Mouse (Mus musculus): ENCODE data around the gene Ick.

Gene Ick

DNA sequence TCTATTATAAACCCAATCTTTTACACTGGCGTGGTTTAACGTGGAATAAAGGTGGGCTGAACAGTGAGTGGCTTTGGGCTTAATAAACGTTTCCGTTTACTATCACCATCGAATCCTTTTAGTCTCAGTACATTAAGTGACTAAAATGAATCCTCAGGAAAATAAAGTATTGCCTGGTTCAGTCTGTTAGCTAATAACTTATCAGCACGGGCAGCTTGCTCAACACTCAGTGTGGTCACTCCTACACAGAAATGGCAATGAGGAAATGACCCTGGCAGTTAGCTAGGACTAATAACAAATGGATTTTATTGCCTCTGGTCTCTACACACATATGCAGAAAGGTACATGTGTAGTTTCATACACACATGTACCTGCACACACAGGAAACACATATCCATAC, 4.0 kb upstream of the Ick start:
- DNase-seq (ENCODE audit: low spot score): peak; percentile 17

DNA sequence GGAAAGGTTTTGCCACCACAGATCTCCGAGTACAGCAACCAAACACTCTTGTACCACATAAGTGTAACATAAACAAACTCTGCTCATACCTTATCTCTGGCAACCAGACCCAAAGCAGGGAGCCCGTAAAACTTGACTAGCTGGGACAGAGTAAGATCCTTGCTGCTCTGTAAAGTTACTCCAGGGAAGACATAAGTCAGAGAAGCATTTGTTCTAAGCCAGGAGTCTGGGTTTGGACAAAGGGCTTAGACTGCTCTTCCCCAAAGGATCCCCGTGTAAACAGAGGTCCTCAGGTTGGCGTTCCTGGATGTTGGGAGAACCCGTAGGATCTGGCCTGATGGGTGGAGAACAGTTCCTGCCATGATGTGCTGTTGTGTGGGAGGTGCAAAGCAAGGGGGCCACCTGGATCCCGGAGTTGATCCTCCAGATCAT, 3.5 kb upstream of the Ick start:
- no peak for DNase-seq (ENCODE audit: low spot score)

DNA sequence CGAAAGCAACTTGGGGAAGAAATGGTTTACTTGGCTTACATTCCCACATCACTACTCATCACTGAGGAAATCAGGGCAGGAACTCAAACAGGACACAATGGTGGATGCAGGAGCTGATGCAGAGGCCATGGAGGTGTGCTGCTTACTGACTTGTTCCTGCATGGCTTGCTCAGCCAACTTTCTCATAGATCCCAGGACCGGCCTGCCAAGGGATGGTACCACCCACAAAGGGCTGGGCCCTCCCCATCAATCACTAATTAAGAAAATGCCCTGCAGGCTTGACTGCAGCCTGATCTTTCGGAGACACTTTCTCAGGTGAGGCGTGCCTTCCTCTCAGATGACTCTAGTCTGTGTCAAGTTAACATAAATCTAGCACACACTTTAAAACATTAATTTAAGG, 2.2 kb upstream of the Ick start:
- DNase-seq (ENCODE audit: low spot score): no peak

DNA sequence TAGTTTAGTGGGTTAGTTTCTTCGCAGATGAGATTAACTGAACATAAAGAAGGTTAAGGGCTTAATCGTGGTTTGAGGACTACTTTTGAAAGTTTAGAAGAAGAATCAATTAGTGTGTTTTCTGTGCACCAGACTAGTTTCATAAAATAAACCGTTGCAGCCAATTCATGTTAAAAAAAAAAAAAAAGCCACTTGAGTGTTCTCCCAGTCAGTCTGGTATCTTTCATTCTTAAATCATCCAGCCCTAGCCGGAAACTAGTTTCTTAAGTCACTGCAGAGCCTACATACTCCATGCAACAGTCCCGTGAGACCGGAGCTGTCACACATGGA, 1.4 kb upstream of the Ick start:
- DNase-seq (ENCODE audit: low spot score): no peak

DNA sequence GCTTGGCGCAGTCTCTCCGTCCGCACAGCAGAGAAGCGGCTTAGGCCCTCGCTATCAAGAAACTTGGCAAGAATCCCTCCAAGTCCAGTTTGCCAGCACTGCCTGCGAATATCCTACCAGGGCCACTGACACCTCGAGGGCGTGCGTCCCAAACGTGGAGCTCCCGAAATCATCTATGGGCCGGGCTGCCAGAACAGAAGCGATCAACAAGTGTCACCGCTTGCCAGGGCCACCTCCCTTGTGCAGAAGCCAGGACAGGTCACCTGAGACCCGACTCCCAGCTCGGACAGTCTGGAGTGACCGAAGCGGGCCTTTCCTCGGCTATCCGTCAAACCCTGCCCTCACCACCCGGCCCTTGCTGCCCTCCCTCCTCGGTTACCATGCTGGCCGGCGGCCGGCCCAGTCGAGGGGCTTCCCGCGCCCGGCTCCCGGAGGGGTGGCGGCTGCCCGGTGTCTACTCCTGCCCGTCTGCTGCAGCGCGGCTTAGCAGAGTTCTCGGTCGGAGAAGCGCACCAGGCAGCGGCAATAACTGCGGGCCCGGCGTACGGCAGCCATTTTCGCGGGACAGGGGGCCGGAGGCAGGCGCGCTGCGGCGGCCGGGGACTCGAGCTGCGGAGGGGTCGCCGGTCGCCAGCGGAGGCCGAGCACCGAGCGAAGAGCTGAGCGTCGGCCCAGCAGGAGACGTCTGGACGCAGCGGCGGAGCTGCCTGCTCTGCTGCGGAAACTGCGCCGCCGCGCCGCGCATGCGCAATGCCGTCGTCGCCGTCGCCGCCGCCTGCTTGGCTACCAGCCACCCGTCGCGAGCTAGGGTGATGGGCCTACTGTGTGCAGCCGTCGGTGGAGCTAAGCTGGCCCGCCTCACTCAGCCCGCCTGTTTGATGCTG, 838 bp upstream of the Ick start:
- peak; percentile 73 for DNase-seq (ENCODE audit: low spot score)

DNA sequence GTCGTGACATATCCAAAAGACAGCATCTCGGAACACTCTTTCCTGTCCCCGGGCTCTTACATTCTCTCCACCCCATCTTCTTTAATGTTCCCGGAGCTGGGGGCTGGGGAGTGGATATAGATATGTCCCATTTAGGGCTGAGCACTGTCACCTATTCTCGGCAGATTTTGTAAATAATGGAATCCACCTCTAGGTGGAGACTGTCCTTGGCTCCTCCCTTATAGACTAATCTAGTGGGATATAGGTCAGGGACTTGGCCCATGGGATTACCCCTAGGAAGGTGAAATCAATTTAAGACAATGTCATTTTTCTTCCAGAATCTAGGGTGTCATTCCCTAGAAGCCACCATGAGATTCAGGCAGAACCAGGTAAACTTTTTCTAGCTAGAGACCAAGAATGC, 664 bp downstream of the Ick start:
- no peak for DNase-seq (ENCODE audit: low spot score)

DNA sequence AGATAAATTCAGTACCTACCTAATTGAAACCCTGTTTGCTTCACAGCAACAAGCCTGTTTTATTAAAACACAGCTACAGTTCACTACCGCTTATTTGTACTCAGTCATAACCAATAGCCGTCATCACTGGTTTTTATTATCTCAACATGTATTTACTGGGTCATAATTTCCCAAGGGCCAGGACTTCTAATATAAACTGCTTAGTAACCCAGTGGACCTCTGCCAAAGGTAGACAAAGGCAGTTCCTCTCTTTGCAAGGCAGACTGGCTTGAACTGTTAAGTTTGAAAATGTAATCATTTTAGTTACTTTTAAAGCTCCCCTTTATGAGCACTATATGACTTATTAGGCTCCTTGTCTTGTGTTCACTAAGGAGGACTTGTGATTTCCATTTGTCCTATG, 2.5 kb downstream of the Ick start:
- DNase-seq (ENCODE audit: low spot score): no peak

DNA sequence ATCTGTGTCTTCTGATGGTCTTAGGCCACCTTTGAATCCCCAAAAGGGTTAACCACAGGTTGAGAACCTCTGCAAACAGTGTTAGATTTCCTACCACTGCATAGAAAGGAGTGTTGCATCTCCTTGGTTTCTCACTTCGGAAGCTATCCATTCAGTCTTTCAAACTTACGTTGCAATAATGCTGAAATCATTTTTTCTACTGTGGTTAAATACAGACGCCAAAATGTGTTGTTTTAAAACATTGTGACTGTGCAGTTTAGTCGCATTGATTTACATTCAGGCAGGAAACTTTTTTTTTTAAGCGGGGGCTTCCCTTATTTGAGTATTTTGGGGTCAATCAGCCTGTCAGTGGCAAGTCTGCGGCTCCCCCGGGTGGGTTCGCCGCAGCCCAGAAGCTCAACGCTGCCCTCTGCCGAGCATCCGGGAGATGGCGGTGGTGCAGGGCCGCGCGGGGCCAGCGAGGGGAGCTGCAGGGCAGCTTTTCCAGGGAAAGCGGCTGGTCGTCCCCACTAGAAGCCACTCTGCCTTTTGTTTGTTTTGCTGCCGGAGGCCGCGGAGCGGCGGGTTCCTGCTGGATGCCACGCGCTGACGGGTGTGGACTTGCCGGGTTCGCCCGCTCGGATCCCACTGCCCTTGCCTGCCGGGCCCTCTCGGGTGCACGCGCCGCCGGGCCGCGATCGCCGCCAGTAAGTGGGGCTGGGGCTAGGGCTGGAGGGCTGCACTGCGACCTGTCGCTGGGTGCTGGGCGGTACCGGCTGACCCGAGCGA, 4.0 kb downstream of the Ick start:
- DNase-seq (ENCODE audit: low spot score): peak; percentile 85

DNA sequence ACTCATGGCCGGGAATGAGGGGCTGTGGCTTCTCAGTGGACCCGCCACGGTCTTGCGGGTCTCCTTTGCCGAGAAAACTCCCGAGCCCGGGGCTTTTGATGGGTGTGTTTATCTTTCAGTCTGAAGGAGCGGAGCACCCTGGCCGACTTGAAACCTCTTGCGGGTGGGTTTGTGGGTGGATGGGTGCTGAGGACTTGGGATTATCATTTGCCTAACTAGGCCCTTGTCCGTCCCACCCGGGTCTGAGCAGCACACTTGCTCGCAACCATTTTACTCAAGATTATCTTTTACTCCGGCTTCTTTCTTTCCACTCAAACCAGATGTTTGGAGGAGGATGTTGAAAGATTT, 4.5 kb downstream of the Ick start:
- DNase-seq (ENCODE audit: low spot score): no peak

DNA sequence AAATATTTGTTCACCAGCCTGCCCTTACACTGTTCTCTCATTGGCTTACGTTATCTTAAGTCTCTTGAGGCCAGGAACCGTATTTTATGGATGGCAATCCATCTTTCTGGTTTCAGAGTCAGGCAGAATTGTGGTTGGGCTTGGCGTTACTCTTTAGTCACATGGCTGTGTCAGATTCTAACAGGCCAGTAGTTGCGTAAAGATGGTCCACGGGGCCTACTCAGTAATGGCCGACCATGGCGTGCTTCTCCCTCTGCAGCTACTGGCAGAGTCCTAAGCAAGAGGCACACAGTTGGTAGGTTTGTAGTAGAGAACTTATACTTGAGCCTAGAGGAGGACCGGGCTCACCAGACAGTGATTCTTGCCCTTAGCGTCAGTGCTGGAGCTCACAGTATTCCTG, 6.8 kb downstream of the Ick start:
- no peak for DNase-seq (ENCODE audit: low spot score)

DNA sequence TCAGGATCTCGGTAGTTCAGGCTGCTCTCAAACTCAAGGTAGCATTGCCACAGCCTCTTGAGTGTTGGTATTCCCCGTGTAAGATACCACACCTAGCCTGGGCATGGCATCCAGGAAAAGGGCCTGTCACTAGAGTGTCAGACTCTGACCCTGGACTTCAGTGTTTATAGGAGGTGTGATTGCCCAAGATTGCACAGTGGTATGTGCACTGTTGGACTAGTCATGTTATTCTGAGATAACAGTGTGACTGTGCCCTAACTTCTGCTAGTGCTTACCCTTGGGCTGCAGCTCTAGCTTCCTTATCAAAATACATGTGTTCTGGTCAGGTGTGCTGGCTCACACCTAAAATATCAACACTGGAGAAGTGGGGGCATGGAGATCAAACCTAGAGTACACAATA, 8.7 kb downstream of the Ick start:
- DNase-seq (ENCODE audit: low spot score): no peak

DNA sequence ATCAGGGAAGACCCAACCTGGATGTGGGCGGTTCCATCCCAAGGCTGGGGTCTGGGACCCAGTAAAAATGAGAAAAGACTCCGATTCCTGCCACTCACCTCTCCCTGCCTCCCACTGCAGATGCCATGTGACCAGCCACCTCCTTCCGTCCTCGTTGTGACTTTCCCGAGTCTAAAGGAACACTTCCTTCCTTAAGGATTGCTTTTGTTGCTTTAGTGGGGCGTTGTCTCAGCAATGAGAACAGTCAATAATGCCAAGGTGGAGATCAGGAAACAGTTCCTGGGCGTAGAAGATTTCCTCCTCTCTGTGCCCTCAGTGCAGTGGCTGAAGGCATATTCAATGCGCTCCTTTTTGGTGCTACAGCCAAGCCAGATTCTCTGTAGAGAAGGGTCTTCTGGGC, 12.4 kb downstream of the Ick start:
- DNase-seq (ENCODE audit: low spot score): no peak

DNA sequence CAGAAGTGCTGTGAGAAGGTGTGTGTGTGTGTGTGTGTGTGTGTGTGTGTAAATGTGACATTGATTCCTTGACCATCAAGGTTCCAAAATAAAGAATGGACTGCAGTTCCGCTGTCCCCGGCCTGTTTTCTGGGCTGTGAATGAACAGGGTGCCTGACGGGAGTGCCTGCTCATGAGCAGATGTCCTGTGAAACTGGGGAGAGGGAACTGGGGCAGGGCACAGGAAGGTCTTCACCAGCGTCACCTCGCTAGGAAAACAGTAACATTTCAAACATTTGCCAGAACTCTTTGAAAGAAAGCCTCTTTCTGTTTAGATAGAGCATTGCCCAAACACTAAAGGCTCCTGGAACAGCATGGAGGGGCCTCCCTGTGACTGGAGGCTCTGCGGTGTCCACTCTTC, 13.0 kb downstream of the Ick start:
- DNase-seq (ENCODE audit: low spot score): no peak

DNA sequence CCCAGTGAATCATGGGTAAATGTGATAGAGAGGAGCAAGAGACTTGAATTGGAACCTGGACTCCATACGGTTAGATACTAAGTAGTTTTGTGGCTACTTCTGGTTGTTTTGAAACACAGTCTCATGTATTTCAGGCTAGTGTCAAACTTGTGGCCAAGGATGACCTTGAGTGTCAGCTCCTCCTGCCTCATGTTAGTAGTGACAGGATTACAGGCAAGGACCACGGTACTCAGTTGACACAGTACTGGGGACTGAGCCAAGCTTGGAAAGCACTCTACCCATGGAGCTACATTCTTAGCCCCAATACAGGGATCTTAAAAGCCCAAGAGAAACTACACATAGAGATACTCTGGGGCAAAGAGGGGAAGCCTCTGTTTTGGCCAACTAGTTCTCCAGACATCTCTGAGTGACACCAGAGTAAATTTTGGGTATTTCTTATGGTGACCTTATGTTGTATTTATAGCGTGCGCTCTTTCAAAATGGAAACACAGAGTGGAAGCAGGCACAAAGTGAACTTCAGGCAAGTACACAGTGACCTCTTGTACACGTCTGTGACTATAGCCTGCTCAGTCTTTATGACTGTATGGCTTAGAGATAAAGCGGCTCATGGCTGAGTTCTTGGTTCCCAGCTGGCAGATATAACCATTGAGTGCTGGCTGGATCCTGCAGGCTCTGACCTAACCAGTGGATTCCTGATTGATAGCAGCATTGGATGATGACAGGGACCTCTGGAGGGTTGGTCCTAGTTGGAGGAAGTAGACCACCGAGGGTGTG, 14.1 kb downstream of the Ick start:
- no peak for DNase-seq (ENCODE audit: low spot score)

DNA sequence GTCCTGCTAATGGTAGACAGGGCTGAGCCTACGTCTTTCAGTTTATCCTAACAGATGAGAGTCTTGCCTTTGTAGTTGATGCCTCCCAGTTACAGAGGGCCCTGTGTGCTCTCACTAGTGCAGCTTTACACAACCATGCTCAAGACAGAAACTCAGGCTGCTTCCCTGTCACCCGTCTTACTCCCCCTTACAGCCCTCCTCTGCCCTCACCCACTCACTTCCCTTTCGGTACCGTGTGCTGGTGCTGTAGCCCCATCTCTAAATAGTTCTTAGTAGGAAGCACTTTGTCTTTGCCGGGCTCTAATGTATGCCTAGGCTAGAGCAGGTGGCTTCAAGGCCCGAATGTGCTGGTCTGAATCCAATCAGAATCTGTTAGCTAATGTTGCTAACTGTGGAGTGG, 15.3 kb downstream of the Ick start:
- DNase-seq (ENCODE audit: low spot score): no peak

DNA sequence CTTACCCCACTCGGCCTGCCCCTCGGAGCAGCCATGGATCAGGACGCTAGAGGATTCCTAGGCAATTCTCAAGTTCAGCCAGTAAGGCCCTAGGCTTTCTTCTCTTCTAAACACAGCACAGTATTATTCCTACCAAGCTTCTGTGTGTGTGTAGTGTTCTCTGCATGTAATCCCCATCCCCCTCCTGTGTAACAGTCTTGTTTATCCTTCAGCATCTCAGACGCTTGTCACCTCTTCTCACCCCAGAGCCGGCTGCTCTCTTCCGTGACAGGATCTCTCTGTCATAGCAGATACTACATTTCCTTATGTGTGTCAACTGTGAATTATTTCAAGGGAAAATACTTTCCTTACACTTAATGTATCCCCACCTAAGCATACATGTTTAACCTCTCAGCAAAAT, 17.0 kb downstream of the Ick start:
- no peak for DNase-seq (ENCODE audit: low spot score)

DNA sequence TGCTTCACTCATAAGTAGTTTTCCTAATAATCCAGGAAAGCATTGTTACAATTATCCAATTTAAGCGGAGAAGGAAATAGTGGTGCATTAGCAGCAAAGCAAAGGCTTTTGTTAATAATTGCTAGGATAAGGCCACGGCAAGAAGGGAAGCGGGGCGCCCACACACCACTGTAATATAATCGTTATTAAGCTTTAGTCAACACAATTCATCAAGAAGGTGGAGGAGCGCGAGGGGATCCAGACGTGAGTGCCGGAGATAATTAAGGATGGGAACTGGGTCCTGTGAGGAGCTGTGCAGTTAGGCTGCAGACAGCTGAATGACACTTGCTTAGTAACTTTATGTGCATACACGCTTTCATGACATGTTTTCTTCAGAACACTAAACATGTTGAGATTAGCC, 17.7 kb downstream of the Ick start:
- no peak for DNase-seq (ENCODE audit: low spot score)

DNA sequence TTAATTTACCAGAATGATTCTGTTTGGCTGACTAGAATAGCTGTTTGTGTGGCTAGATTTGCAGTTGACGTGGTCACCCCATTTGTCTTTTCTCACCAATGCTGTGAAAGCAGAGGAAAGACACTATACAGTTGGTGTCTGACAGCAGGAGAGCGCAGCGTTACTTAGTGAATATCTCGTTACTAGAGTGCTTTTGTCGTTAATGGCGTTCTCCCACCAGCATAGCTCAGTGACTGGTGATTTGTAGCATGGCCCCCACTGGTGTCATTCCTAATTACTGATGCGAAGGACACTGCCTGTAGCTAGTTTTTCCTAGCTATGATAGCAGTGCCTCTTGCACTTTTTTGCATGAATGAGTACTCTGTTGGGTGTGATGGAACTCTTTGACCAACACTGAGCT, 26.7 kb downstream of the Ick start:
- DNase-seq (ENCODE audit: low spot score): no peak

DNA sequence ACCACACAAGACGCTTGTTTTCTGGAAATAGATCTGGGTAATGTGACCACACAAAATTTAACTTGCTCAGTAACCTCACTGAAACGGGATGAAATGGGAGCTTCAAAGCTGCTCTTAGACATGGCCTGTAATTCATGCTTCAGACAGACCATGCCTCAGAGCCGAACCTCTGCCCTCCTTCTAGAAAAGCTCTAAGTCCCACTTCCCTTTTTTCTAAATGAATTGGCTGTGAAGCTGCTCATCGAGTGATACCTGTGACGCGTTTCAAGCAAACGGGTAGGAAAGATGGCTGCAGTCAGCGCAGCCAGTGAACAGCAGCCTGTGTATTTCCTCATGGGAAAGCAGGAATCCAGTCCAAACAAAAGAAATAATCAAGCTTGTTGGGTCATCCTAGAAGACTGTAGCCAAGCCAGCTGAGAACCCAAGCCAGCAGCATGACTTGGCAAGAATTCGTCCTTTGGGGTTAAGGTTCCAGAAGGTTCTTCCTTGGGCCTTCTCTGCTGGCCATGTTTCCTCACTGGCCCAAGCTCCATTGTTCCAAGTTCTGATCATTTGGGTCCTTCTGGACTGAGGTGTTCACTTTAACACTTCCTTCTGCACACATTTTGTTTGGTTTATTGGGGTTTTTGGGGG, 29.2 kb downstream of the Ick start:
- no peak for DNase-seq (ENCODE audit: low spot score)

DNA sequence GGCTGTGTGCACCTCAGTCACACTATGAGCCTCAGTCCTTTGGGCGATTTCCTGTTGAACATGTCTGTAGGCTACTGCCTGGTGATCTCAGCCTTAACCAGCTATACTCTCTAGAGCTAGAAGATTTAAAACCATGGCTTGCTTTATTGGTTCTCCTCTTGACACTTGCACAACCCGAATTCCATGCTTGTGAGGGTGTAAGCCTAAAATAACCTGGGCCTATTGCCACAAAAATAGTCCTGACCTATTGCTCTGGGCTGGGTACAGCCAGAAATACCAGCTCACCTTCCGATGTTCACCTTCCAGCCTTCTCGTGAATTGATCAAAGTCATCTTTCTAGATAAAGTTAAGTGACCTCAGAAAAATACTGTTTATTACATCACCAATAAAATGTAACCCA, 30.5 kb downstream of the Ick start:
- DNase-seq (ENCODE audit: low spot score): no peak

DNA sequence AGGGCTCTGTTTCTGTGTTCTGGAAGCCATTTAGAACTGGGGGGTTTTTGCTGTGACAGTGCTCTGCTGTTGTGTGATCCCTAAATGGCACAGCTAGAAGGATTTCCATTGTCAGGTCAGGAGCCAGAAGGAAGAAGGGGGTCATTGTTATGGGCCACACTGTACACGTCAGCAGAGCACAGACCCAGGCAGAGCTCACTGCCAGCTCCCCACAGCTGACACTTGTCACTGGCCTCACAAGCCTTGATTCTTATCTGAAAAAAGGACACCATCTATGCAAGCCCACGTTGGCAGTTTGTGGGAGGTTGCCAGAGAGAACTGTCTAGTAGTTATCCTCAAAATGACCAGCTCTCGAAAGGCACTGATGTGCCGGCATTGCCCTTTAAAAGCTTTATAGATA, 37.1 kb downstream of the Ick start:
- DNase-seq (ENCODE audit: low spot score): no peak

DNA sequence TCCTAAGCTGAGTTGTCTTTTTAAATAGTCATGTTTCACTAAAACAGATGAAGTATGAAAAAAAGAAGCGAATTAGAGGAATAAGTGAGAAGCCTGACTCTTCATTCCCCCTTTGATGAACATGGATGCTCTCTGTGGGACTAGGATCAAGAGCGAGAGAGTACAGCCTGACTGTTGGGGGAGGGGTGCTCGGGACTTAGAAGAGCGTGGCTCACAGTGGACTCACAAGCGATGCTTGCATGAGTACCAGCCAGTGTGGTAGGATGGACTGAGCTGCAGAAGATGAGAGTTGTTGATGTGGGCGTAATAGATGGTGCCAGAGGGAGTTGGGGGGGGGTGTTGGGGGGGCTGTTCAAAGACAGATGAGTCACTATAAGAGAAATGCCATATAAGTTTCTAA, 37.6 kb downstream of the Ick start:
- DNase-seq (ENCODE audit: low spot score): no peak

DNA sequence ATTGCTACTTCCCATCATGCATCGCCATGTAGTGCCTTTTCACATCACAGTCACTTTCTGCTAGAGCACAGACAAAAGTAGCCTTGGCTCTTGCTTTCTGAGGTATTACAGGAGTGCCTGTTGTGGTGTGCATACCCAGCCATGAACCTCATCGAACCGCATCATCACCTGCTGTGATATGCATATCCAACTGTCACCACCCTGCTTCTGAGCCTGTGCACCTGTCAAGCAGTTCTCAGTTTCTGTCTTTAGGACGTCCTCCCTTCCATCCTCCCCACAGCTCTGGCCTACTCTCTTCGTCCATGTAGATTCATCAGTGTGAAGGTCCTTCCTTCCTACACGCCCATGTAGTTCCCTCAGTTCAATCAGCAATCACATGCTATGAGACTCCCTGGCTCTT, 39.2 kb downstream of the Ick start:
- no peak for DNase-seq (ENCODE audit: low spot score)
